Mouse (Mus musculus): ENCODE data around the gene Ttc7. TPM values are rescaled to one million over a fixed set of nuclear protein-coding genes. Genes with fewer than 3 reads are reported as not detected.

Gene Ttc7
- total RNA-seq, 1 experiment = 2.7 TPM

DNA sequence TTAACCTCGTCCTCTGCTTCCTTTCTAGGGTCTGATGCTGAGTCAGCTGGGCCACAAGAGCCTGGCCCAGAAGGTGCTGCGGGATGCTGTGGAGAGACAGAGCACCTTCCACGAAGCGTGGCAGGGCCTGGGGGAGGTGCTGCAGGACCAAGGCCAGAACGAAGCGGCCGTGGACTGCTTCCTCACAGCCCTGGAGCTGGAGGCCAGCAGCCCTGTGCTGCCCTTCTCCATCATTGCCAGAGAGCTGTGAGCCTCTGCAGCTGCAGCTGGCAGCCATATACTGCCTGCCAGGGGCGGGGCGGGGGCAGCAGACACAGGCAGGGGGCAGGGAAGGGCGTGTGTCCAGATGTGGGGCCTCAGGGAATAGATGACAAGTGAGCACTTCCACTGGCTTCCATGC is 97.1 kb downstream of the Ttc7 start:
- Histone ChIP-seq H3K36me3 (ENCODE audit: control insufficient read depth, insufficient read depth, low read length, poor library complexity, severe bottlenecking) (no peaks in the 10 kb centered on the region), H3K4me3 (ENCODE audit: insufficient read depth in 1 of 2, low read depth in 1 of 2, low read length in 2 of 2, poor library complexity in 1 of 2, severe bottlenecking in 1 of 2) (no peak overlapping the region), H3K4me1 (ENCODE audit: control insufficient read depth in 2 of 2, insufficient read depth in 2 of 2, low read length in 2 of 2, poor library complexity in 1 of 2) (peaks cover 0 to 37% of the 10 kb centered on the region in 2 experiments; a peak in 2 of 4 replicates), H3K9me3 (ENCODE audit: control insufficient read depth, insufficient read depth, low read depth, low read length) (no peaks in the 10 kb centered on the region), H3K9ac (ENCODE audit: insufficient read depth, low read depth, low read length, poor library complexity, severe bottlenecking) (no peak overlapping the region), H3K27ac (ENCODE audit: insufficient read depth, low read depth, low read length, poor library complexity, severe bottlenecking) (no peak overlapping the region)
- DNase-seq (ENCODE audit: low read depth, low spot score) = no peak
- in situ Hi-C loops (cut with MboI; ENCODE audit: low sequenced_read_pairs in 2 of 2, unreplicated experiment in 2 of 2) = no loop called here
- no peak for TF ChIP-seq ZNF384 (IDR thresholded peaks at IDR 0.05; ENCODE audit: low read depth, low read length)
- TF ChIP-seq MAFK (IDR thresholded peaks at IDR 0.05; ENCODE audit: insufficient read depth, low read depth, low read length) = no peak
- TF ChIP-seq HCFC1 (IDR thresholded peaks at IDR 0.05; ENCODE audit: borderline replicate concordance, insufficient read depth, low read length) = no peak
- no peak for TF ChIP-seq CHD2 (IDR thresholded peaks at IDR 0.05; ENCODE audit: low read depth, low read length)
- TF ChIP-seq ZC3H11A (IDR thresholded peaks at IDR 0.05; ENCODE audit: borderline replicate concordance, low read depth, low read length) = no peak

DNA sequence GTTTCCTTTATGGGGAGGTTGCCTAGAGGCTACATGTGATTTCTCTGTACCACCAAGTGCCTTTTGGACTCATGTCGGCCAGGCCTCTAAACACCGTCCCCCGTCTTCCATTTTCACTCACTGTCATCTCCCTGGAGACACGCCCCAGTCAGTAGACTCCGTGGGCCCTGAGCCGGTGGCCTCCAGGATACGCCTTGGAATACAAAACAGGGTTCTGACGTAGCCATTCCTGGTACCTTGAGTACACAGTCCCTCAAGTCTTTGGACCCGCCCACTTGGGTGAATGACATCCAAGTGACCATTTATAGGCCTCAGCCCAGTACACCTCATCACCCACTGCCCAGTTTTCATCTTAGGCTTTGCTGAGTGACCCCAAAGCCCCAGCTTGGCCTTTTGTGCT is 98.0 kb downstream of the Ttc7 start:
- H3K9ac ChIP-seq (ENCODE audit: insufficient read depth, low read depth, low read length, poor library complexity, severe bottlenecking) = no peak overlapping the region
- H3K9me3 ChIP-seq (ENCODE audit: control insufficient read depth, insufficient read depth, low read depth, low read length) = no peaks in the 10 kb centered on the region
- TF ChIP-seq HCFC1 (IDR thresholded peaks at IDR 0.05; ENCODE audit: borderline replicate concordance, insufficient read depth, low read length) (no peak), CHD2 (IDR thresholded peaks at IDR 0.05; ENCODE audit: low read depth, low read length) (no peak), MAFK (IDR thresholded peaks at IDR 0.05; ENCODE audit: insufficient read depth, low read depth, low read length) (no peak), ZNF384 (IDR thresholded peaks at IDR 0.05; ENCODE audit: low read depth, low read length) (no peak), ZC3H11A (IDR thresholded peaks at IDR 0.05; ENCODE audit: borderline replicate concordance, low read depth, low read length) (no peak)
- H3K27ac ChIP-seq (ENCODE audit: insufficient read depth, low read depth, low read length, poor library complexity, severe bottlenecking) = no peak overlapping the region
- in situ Hi-C loops (cut with MboI; ENCODE audit: low sequenced_read_pairs in 2 of 2, unreplicated experiment in 2 of 2) = no loop called here
- H3K4me1 ChIP-seq (ENCODE audit: control insufficient read depth in 2 of 2, insufficient read depth in 2 of 2, low read length in 2 of 2, poor library complexity in 1 of 2) = peaks cover 0 to 37% of the 10 kb centered on the region in 2 experiments; a peak in 2 of 4 replicates
- H3K4me3 ChIP-seq (ENCODE audit: insufficient read depth in 1 of 2, low read depth in 1 of 2, low read length in 2 of 2, poor library complexity in 1 of 2, severe bottlenecking in 1 of 2) = no peak overlapping the region
- no peaks in the 10 kb centered on the region for H3K36me3 ChIP-seq (ENCODE audit: control insufficient read depth, insufficient read depth, low read length, poor library complexity, severe bottlenecking)
- no peak for DNase-seq (ENCODE audit: low read depth, low spot score)

DNA sequence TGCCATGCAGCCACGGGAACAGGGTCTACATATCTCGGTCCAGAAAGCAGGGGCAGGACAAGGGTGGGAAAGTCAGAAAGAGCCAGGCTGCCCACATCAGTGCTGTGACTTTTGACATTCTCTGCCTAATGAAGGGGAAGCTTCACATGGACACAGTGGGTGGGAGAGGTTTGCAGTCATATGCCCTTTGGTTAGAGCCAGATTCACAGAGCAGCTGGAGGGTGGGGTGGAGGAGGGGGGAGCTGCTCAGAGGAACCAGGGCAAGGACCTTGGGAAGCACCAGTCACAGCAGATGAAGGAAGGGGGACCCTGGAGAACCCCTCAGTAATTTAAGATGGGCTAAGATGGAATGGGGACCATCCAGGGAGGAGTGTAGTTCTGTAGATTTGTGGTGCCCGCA is 103.1 kb downstream of the Ttc7 start:
- no peak overlapping the region for H3K4me3 ChIP-seq (ENCODE audit: insufficient read depth in 1 of 2, low read depth in 1 of 2, low read length in 2 of 2, poor library complexity in 1 of 2, severe bottlenecking in 1 of 2)
- no peak for DNase-seq (ENCODE audit: low read depth, low spot score)
- no peak overlapping the region for H3K27ac ChIP-seq (ENCODE audit: insufficient read depth, low read depth, low read length, poor library complexity, severe bottlenecking)
- H3K9me3 ChIP-seq (ENCODE audit: control insufficient read depth, insufficient read depth, low read depth, low read length) = no peaks in the 10 kb centered on the region
- H3K4me1 ChIP-seq (ENCODE audit: control insufficient read depth in 2 of 2, insufficient read depth in 2 of 2, low read length in 2 of 2, poor library complexity in 1 of 2) = peaks cover 0 to 2% of the 10 kb centered on the region in 2 experiments; a peak in 1 of 4 replicates
- H3K36me3 ChIP-seq (ENCODE audit: control insufficient read depth, insufficient read depth, low read length, poor library complexity, severe bottlenecking) = no peaks in the 10 kb centered on the region
- H3K9ac ChIP-seq (ENCODE audit: insufficient read depth, low read depth, low read length, poor library complexity, severe bottlenecking) = no peak overlapping the region
- TF ChIP-seq ZC3H11A (IDR thresholded peaks at IDR 0.05; ENCODE audit: borderline replicate concordance, low read depth, low read length) = no peak
- TF ChIP-seq MAFK (IDR thresholded peaks at IDR 0.05; ENCODE audit: insufficient read depth, low read depth, low read length) = no peak
- no peak for TF ChIP-seq HCFC1 (IDR thresholded peaks at IDR 0.05; ENCODE audit: borderline replicate concordance, insufficient read depth, low read length)
- no peak for TF ChIP-seq ZNF384 (IDR thresholded peaks at IDR 0.05; ENCODE audit: low read depth, low read length)
- in situ Hi-C loops (cut with MboI; ENCODE audit: low sequenced_read_pairs in 2 of 2, unreplicated experiment in 2 of 2) = no loop called here

GRCm38 (mm10) chr17:87387068-87387467 is 104.4 kb downstream of the Ttc7 start:
- H3K4me1 ChIP-seq (ENCODE audit: control insufficient read depth in 2 of 2, insufficient read depth in 2 of 2, low read length in 2 of 2, poor library complexity in 1 of 2) = no peaks in the 10 kb centered on the region
- H3K9ac ChIP-seq (ENCODE audit: insufficient read depth, low read depth, low read length, poor library complexity, severe bottlenecking) = no peak overlapping the region
- no peak overlapping the region for H3K4me3 ChIP-seq (ENCODE audit: insufficient read depth in 1 of 2, low read depth in 1 of 2, low read length in 2 of 2, poor library complexity in 1 of 2, severe bottlenecking in 1 of 2)
- no peaks in the 10 kb centered on the region for H3K36me3 ChIP-seq (ENCODE audit: control insufficient read depth, insufficient read depth, low read length, poor library complexity, severe bottlenecking)
- TF ChIP-seq ZNF384 (IDR thresholded peaks at IDR 0.05; ENCODE audit: low read depth, low read length) (no peak), CHD2 (IDR thresholded peaks at IDR 0.05; ENCODE audit: low read depth, low read length) (no peak), MAFK (IDR thresholded peaks at IDR 0.05; ENCODE audit: insufficient read depth, low read depth, low read length) (no peak), ZC3H11A (IDR thresholded peaks at IDR 0.05; ENCODE audit: borderline replicate concordance, low read depth, low read length) (no peak), HCFC1 (IDR thresholded peaks at IDR 0.05; ENCODE audit: borderline replicate concordance, insufficient read depth, low read length) (no peak)
- H3K9me3 ChIP-seq (ENCODE audit: control insufficient read depth, insufficient read depth, low read depth, low read length) = no peaks in the 10 kb centered on the region
- H3K27ac ChIP-seq (ENCODE audit: insufficient read depth, low read depth, low read length, poor library complexity, severe bottlenecking) = no peak overlapping the region
- in situ Hi-C loops (cut with MboI; ENCODE audit: low sequenced_read_pairs in 2 of 2, unreplicated experiment in 2 of 2) = no loop called here
- DNase-seq (ENCODE audit: low read depth, low spot score) = no peak

DNA sequence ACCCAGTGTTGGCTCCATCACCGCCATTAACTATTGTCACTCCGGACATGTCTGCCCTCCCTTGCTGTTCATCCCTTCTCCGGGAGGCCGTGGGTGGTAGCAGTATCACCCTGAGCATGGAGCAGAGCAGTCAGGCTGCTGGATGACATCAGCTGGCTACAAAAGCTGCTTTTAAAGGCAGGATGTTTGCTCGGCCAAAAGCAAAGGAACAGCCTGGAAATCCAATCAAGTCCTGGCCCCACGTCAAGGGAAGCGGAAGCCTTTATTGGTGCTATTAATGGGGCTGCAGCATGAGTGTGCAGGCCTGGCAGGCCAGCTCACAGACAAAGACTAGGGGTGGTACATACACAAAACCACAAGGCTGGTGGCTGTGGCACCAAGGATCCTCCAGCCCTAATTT is 108.6 kb downstream of the Ttc7 start:
- TF ChIP-seq MAFK (IDR thresholded peaks at IDR 0.05; ENCODE audit: insufficient read depth, low read depth, low read length) (no peak), ZC3H11A (IDR thresholded peaks at IDR 0.05; ENCODE audit: borderline replicate concordance, low read depth, low read length) (no peak), HCFC1 (IDR thresholded peaks at IDR 0.05; ENCODE audit: borderline replicate concordance, insufficient read depth, low read length) (no peak), ZNF384 (IDR thresholded peaks at IDR 0.05; ENCODE audit: low read depth, low read length) (no peak), CHD2 (IDR thresholded peaks at IDR 0.05; ENCODE audit: low read depth, low read length) (no peak)
- no peak overlapping the region for H3K27ac ChIP-seq (ENCODE audit: insufficient read depth, low read depth, low read length, poor library complexity, severe bottlenecking)
- in situ Hi-C loops (cut with MboI; ENCODE audit: low sequenced_read_pairs in 2 of 2, unreplicated experiment in 2 of 2) = no loop called here
- H3K9me3 ChIP-seq (ENCODE audit: control insufficient read depth, insufficient read depth, low read depth, low read length) = no peaks in the 10 kb centered on the region
- no peaks in the 10 kb centered on the region for H3K36me3 ChIP-seq (ENCODE audit: control insufficient read depth, insufficient read depth, low read length, poor library complexity, severe bottlenecking)
- H3K4me3 ChIP-seq (ENCODE audit: insufficient read depth in 1 of 2, low read depth in 1 of 2, low read length in 2 of 2, poor library complexity in 1 of 2, severe bottlenecking in 1 of 2) = no peak overlapping the region
- 0 out of 4 replicates have a peak, but pooled peaks cover 0 to 4% of the 10 kb centered on the region in 2 experiments for H3K4me1 ChIP-seq (ENCODE audit: control insufficient read depth in 2 of 2, insufficient read depth in 2 of 2, low read length in 2 of 2, poor library complexity in 1 of 2)
- H3K9ac ChIP-seq (ENCODE audit: insufficient read depth, low read depth, low read length, poor library complexity, severe bottlenecking) = no peak overlapping the region
- no peak for DNase-seq (ENCODE audit: low read depth, low spot score)
